Mouse (Mus musculus): ENCODE measurements around the gene Sfxn2. TPM values are rescaled to one million over a fixed set of nuclear protein-coding genes. Genes with fewer than 3 reads are reported as not detected.

Gene Sfxn2
- polyA plus RNA-seq, 1 experiment, result 1.5 TPM

DNA sequence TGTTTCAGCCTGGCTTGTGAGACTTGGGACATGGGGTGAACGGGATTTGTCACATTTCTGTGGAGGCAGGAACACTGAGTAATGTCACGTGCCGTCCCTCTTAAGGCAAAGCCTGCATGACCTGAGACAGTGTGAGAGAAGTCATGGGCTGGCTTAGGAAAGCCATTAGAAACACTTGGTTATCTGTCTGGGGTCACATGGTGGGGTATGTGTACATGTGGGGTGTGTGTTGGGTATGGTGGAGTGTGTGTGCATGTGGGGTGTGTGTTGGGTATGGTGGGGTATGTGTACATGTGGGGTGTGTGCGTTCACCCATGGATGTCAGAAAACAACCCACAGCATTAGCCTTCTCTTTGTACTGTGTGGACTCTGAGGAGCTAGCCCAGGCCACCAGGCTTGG, 22.8 kb upstream of the Sfxn2 start:
- H3K36me3 ChIP-seq (ENCODE audit: control insufficient read depth, insufficient read depth, low read length), result no peaks in the 10 kb centered on the region
- no peaks in the 10 kb centered on the region for H3K27me3 ChIP-seq (ENCODE audit: control insufficient read depth, insufficient read depth, low read length)
- H3K4me1 ChIP-seq (ENCODE audit: control insufficient read depth, insufficient read depth, low read length), result no peaks in the 10 kb centered on the region; the same call in 1 of the 2 replicates
- no peak overlapping the region for H3K4me3 ChIP-seq (ENCODE audit: control insufficient read depth, low read depth, low read length)
- no peak overlapping the region for H3K27ac ChIP-seq (ENCODE audit: control insufficient read depth, insufficient read depth, low read depth, low read length)
- TF ChIP-seq CTCF (IDR thresholded peaks at IDR 0.05; ENCODE audit: control insufficient read depth, insufficient read depth, insufficient replicate concordance, low read depth, low read length) (no peak), POLR2A (IDR thresholded peaks at IDR 0.05; ENCODE audit: control insufficient read depth, low read depth, low read length) (no peak)

DNA sequence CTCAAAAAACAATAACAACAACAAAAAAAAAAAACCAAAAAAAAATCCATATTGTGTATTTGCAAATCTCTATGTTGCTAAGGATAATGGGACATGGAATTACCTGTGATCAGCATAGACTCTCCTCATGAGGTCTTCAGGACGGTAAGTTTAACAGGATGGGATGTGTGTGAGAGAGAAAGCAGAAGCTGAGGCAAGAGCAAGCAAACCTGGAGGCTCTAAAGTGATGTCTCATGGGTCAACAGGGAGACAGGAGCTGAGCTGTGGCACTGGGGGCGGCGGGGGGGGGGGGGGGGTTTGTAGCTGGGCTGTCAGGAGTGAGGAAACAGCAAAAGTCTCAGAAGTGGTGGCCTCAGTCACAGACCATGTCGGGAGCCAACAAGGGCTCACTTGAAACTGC, 20.7 kb upstream of the Sfxn2 start:
- H3K27ac ChIP-seq (ENCODE audit: control insufficient read depth, insufficient read depth, low read depth, low read length), result no peak overlapping the region
- no peaks in the 10 kb centered on the region; the same call in 1 of the 2 replicates for H3K4me1 ChIP-seq (ENCODE audit: control insufficient read depth, insufficient read depth, low read length)
- H3K4me3 ChIP-seq (ENCODE audit: control insufficient read depth, low read depth, low read length), result no peak overlapping the region
- TF ChIP-seq CTCF (IDR thresholded peaks at IDR 0.05; ENCODE audit: control insufficient read depth, insufficient read depth, insufficient replicate concordance, low read depth, low read length), result no peak
- no peak for TF ChIP-seq POLR2A (IDR thresholded peaks at IDR 0.05; ENCODE audit: control insufficient read depth, low read depth, low read length)
- no peaks in the 10 kb centered on the region for H3K27me3 ChIP-seq (ENCODE audit: control insufficient read depth, insufficient read depth, low read length)
- peaks cover 1% of the 10 kb centered on the region; the same call in 1 of the 2 replicates for H3K36me3 ChIP-seq (ENCODE audit: control insufficient read depth, insufficient read depth, low read length)

DNA sequence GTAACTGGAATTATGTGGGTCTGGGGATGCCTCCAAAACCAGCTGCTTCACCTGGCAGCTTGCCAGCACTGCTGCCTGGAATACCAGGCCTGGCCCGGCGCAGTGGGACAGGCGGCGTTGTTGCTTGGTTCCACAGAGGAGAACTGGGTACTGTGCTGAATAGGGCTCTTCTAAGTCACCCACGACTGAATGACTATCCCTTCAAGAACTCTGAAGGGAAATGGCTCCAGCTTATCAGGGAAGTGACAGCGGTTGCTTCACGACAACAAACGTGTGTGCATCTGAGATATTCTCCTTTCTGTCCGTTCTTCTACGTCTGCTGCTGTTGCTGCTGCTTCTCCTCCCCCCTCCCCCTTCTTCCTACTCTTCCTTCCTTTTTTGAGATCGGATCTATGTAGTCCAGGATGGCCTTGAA, 19.6 kb upstream of the Sfxn2 start:
- Histone ChIP-seq H3K27ac (ENCODE audit: control insufficient read depth, insufficient read depth, low read depth, low read length) (no peak overlapping the region), H3K36me3 (ENCODE audit: control insufficient read depth, insufficient read depth, low read length) (peaks cover 1% of the 10 kb centered on the region; the same call in 1 of the 2 replicates), H3K27me3 (ENCODE audit: control insufficient read depth, insufficient read depth, low read length) (no peaks in the 10 kb centered on the region), H3K4me1 (ENCODE audit: control insufficient read depth, insufficient read depth, low read length) (no peaks in the 10 kb centered on the region; the same call in 1 of the 2 replicates), H3K4me3 (ENCODE audit: control insufficient read depth, low read depth, low read length) (no peak overlapping the region)
- TF ChIP-seq POLR2A (IDR thresholded peaks at IDR 0.05; ENCODE audit: control insufficient read depth, low read depth, low read length) (no peak), CTCF (IDR thresholded peaks at IDR 0.05; ENCODE audit: control insufficient read depth, insufficient read depth, insufficient replicate concordance, low read depth, low read length) (no peak)

DNA sequence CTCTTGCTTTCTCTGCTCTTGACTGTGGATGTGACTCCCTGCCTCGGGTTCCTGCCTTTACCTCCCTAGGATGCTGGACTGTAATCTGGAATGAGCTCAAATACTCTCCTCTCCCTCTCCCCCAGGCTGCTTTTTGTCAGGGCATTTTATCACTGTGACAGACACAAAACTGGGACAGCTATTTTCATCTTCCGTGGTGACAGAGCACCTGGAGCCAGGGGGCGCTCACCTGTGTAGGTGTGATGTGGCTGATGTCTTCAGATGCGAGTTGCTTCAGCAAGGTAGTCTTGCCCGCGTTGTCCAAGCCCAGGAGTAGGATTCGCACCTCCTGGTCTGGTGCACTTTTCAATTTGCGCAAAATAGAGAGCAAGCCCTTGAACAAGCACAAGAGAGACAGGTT, 15.2 kb upstream of the Sfxn2 start:
- Histone ChIP-seq H3K4me1 (ENCODE audit: control insufficient read depth, insufficient read depth, low read length) (no peaks in the 10 kb centered on the region; the same call in 1 of the 2 replicates), H3K27ac (ENCODE audit: control insufficient read depth, insufficient read depth, low read depth, low read length) (no peak overlapping the region), H3K4me3 (ENCODE audit: control insufficient read depth, low read depth, low read length) (no peak overlapping the region), H3K27me3 (ENCODE audit: control insufficient read depth, insufficient read depth, low read length) (no peaks in the 10 kb centered on the region), H3K36me3 (ENCODE audit: control insufficient read depth, insufficient read depth, low read length) (peaks cover 1% of the 10 kb centered on the region; the same call in 1 of the 2 replicates)
- TF ChIP-seq CTCF (IDR thresholded peaks at IDR 0.05; ENCODE audit: control insufficient read depth, insufficient read depth, insufficient replicate concordance, low read depth, low read length), result no peak

DNA sequence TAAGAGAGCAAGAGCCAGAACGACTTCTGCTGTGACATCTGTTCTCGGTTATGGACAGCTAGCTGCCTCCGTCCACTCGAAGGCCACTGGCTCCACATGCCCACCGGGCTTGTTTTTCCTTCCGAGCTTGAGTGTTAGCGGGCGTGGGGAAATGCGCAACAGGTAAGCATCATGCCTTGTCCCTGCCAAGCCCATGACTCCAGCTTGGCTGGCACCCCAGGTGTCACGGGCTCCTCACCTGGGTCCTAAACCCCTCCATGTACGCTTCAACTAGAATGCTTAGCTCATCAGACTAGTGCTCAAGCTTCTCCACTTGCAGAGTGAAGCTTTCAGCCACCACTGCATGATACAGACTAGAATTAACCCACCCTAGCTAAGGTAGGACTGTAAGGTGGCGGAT, 14.5 kb upstream of the Sfxn2 start:
- Histone ChIP-seq H3K4me3 (ENCODE audit: control insufficient read depth, low read depth, low read length) (no peak overlapping the region), H3K36me3 (ENCODE audit: control insufficient read depth, insufficient read depth, low read length) (peaks cover 1% of the 10 kb centered on the region; the same call in 1 of the 2 replicates), H3K27me3 (ENCODE audit: control insufficient read depth, insufficient read depth, low read length) (no peaks in the 10 kb centered on the region), H3K4me1 (ENCODE audit: control insufficient read depth, insufficient read depth, low read length) (no peaks in the 10 kb centered on the region; the same call in 1 of the 2 replicates), H3K27ac (ENCODE audit: control insufficient read depth, insufficient read depth, low read depth, low read length) (no peak overlapping the region)
- TF ChIP-seq POLR2A (IDR thresholded peaks at IDR 0.05; ENCODE audit: control insufficient read depth, low read depth, low read length) (no peak), CTCF (IDR thresholded peaks at IDR 0.05; ENCODE audit: control insufficient read depth, insufficient read depth, insufficient replicate concordance, low read depth, low read length) (no peak)

DNA sequence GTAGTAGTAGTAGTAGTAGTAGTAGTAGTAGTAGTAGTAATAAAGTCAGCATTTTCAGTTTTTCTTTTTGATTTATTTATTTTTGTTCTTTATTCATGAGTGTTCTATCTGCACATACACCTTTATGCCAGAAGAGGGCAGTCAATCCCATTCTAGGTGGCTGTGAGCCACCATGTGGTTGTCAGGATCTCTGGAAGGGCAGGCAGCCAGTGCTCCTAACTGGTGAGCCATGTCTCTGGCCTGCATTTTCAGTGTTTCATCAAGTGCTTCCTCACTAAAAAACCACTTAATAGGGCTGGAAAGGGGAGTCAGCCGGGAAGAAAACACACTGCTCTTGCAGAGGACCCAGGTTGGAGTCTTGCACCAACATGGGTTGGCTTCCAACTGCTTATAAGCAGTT, 11.0 kb upstream of the Sfxn2 start:
- TF ChIP-seq POLR2A (IDR thresholded peaks at IDR 0.05; ENCODE audit: control insufficient read depth, low read depth, low read length), result no peak
- peak; percentile 38; the same call in 1 of the 2 replicates for TF ChIP-seq CTCF (IDR thresholded peaks at IDR 0.05; ENCODE audit: control insufficient read depth, insufficient read depth, insufficient replicate concordance, low read depth, low read length)
- Histone ChIP-seq H3K27me3 (ENCODE audit: control insufficient read depth, insufficient read depth, low read length) (no peaks in the 10 kb centered on the region), H3K27ac (ENCODE audit: control insufficient read depth, insufficient read depth, low read depth, low read length) (no peak overlapping the region), H3K4me3 (ENCODE audit: control insufficient read depth, low read depth, low read length) (no peak overlapping the region), H3K4me1 (ENCODE audit: control insufficient read depth, insufficient read depth, low read length) (peaks cover 4% of the 10 kb centered on the region; the same call in 1 of the 2 replicates), H3K36me3 (ENCODE audit: control insufficient read depth, insufficient read depth, low read length) (peaks cover under 1% of the 10 kb centered on the region; the same call in 1 of the 2 replicates)

DNA sequence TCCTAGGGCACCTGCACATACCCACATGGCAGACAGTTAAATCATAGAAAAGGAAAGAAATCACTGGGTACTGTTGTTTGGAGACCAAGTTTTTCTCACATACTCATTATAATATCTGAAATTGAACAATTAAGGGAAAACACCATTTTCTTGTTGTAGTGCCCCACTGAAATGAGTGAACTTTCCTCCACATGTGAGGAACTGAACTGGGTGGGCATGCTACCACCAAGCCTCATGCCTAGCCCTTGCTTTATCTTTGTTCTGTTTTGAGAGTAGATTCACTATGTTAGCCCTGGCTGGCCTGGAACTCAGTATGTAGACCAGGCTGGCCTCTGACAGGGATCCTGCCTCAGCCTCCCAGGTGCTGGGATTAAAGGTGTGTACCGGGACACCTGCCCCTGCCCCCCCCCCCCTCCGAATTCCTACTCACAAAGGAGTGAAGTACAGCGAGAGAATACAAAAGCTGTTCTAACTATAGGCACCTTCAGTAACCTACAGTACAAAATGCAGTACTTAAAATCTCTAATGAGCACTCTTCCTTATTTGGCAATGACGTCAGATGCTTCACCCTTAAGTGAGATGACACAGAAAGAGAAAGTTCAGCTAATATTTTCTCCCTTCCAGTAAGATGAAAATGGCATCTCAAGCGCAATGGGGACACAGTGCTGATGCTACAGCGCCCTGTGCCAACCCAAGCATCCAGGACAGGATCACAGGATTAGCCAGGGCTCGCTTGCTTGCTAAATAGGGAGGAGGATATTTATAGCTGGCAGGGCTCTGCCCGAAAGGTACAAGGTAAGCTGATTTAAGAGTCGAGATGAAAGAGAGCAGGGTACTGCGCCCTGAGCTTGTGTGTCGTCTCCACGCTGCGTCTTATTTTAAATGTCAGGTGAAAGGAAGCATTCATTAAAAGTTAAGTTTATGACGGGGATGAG, 10.3 kb upstream of the Sfxn2 start:
- H3K4me1 ChIP-seq (ENCODE audit: control insufficient read depth, insufficient read depth, low read length), result peaks cover 4% of the 10 kb centered on the region; the same call in 1 of the 2 replicates
- no peaks in the 10 kb centered on the region; the same call in 1 of the 2 replicates for H3K36me3 ChIP-seq (ENCODE audit: control insufficient read depth, insufficient read depth, low read length)
- H3K27me3 ChIP-seq (ENCODE audit: control insufficient read depth, insufficient read depth, low read length), result no peaks in the 10 kb centered on the region
- no peak overlapping the region for H3K4me3 ChIP-seq (ENCODE audit: control insufficient read depth, low read depth, low read length)
- H3K27ac ChIP-seq (ENCODE audit: control insufficient read depth, insufficient read depth, low read depth, low read length), result no peak overlapping the region
- TF ChIP-seq POLR2A (IDR thresholded peaks at IDR 0.05; ENCODE audit: control insufficient read depth, low read depth, low read length), result no peak
- TF ChIP-seq CTCF (IDR thresholded peaks at IDR 0.05; ENCODE audit: control insufficient read depth, insufficient read depth, insufficient replicate concordance, low read depth, low read length), result no peak

All from testis, adult 2 months (tissue).